Mouse (Mus musculus) liver, embryonic 16.5 days (tissue): Measurements from ENCODE around the gene Cyp4f15. TPM values are rescaled to one million over a fixed set of nuclear protein-coding genes. Genes with fewer than 3 reads are reported as not detected.
"Not testable (repeated sequence)": the region's sequence is repeated elsewhere in the genome, so short reads cannot be mapped to it uniquely, and the experiment has no call there.

Experiments used
- ATAC-seq: fragments of 200-750 bp; cut with Nextera tagmentation; 2 replicates; pipeline ENCODE4 v1.8.0; 2017; ENCODE audit warnings: low read depth, mild to moderate bottlenecking, moderate number of reproducible peaks, moderate library complexity
- H3K27ac ChIP-seq: fragments of 300-500 bp; sonication (generic); 2 replicates; pipeline ENCODE4 v1.5.1; 2014; ENCODE audit warnings: mild to moderate bottlenecking, low read length
- H3K27me3 ChIP-seq: fragments of 300-500 bp; sonication (generic); 2 replicates; pipeline ENCODE4 v1.6.1; 2014; ENCODE audit warnings: low read depth, low read length, mixed read lengths; ENCODE audit not compliant: control insufficient read depth, insufficient read depth
- H3K36me3 ChIP-seq: fragments of 300-500 bp; sonication (generic); 2 replicates; pipeline ENCODE4 v1.6.1; 2014; ENCODE audit warnings: mild to moderate bottlenecking; ENCODE audit not compliant: control insufficient read depth, insufficient read depth
- H3K4me1 ChIP-seq: fragments of 300-500 bp; sonication (generic); 2 replicates; pipeline ENCODE4 v1.6.1; 2014; ENCODE audit warnings: low read depth, low read length, mixed read lengths; ENCODE audit not compliant: control insufficient read depth
- H3K4me2 ChIP-seq: fragments of 300-500 bp; sonication (generic); 2 replicates; pipeline ENCODE4 v1.6.1; 2014; ENCODE audit warnings: low read depth, low read length, mixed read lengths
- H3K4me3 ChIP-seq: fragments of 300-500 bp; sonication (generic); 2 replicates; pipeline ENCODE4 v1.5.1; 2014; ENCODE audit warnings: low read depth, mild to moderate bottlenecking, low read length
- H3K9ac ChIP-seq: fragments of 300-500 bp; sonication (generic); 2 replicates; pipeline ENCODE4 v1.6.1; 2014; ENCODE audit warnings: low read depth, low read length
- H3K9me3 ChIP-seq: fragments of 300-500 bp; sonication (generic); replicated peaks from 2 replicates; pipeline ENCODE4 v1.6.1; 2016; ENCODE audit warnings: low read length; ENCODE audit not compliant: control insufficient read depth
- WGBS: fragments of 180-500 bp; shearing (Covaris S2); extraction: QIAGEN DNeasy Blood & Tissue Kit; methylation state at CpG from one replicate; pipeline ENCODE4 v1.1.7; 2014; ENCODE audit not compliant: insufficient replicate concordance; 5-methylcytosine and 5-hydroxymethylcytosine counted together
- polyA plus RNA-seq: library from polyadenylated mRNA; unstranded; fragments of >200 nt; fragmentation: Nextera tagmentation; extraction: Ambion mirVana; gene quantifications from 2 replicates; pipeline ENCODE4 v1.2.1, GENCODE M21; 2015

Cyp4f15 gene
- polyA plus RNA-seq, 1 experiment from 2014 or later: 9.0 TPM

DNA sequence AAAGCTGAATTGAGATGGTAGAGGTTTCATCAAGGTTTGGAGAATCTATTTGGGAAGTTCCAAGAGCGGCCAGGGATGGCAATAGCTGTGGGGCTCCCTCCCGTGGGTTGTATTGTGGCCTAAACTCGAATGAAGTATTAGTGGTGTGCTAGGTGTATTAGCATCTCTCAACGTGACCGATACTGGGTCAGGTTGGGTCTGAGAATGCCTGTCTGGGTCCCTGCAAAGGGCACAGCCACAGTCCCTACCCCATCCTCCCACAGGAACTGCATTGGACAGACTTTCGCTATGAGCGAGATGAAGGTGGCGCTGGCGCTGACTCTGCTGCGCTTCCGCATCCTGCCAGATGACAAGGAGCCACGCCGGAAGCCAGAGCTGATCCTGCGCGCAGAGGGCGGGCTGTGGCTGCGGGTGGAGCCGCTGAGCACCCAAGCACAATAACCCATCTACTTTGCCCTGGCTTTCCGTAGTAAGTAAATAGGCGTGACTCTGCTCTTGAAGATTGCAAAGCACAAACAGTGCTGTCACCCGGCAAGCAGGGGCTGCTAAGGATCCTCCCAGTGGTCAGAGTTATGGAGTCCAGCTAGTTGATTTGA is 9.3 kb upstream of the Cyp4f15 start:
- no peak overlapping the region for H3K9ac ChIP-seq
- no peak overlapping the region for H3K4me3 ChIP-seq
- no peak overlapping the region for H3K4me2 ChIP-seq
- H3K27me3 ChIP-seq: no peaks in the 10 kb centered on the region
- H3K9me3 ChIP-seq: no peaks in the 10 kb centered on the region
- H3K4me1 ChIP-seq: no peaks in the 10 kb centered on the region
- ATAC-seq: no peak
- no peak overlapping the region for H3K27ac ChIP-seq
- no peaks in the 10 kb centered on the region for H3K36me3 ChIP-seq
- 36% methylated on average over 21 of the region's 21 CpGs for WGBS

DNA sequence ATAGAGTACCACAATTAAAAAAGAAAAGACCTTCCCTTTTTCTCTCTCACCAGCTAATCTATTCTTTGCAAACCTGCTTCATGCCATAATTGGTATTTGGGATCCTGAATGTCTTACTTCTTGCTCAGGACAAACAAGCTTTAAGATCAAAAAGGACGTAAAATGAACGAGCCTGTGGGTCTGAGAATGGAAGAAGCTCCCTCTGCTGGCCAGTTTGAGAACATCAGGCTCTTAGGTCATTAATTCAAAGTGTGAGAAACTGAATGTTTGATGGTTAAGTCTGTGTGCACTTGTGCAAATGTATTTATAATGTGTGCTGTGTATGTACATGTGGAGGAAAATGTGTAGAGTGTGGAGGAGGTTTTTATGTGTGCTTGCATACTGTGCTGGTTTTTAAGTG is 5.0 kb upstream of the Cyp4f15 start:
- Histone ChIP-seq H3K4me2 (no peak overlapping the region), H3K4me1 (no peaks in the 10 kb centered on the region; the same call in 1 of the 2 replicates), H3K36me3 (no peaks in the 10 kb centered on the region), H3K9ac (no peak overlapping the region), H3K9me3 (no peaks in the 10 kb centered on the region), H3K27ac (no peak overlapping the region), H3K27me3 (no peaks in the 10 kb centered on the region), H3K4me3 (no peak overlapping the region)
- 21% methylated on average over 2 of the region's 2 CpGs for WGBS
- ATAC-seq: no peak

DNA sequence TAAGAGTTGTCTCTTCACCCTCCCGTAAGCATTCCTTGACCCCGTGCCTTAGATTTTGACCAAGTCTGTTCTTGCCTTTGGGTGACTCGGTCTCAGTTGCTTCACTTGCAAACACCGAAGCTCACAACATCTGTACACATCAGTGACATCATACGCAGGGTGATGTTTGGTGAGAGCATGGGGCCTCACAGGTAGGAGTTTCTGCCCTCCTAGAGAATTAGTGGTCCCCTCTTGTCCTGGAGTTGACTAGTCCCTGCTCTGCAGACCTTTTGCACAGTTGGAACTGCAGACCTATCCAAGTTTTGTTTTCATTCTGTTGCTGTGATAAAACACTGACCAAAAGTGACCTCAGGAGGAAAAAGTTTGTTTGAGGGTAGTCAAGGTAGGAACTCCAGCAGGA is 1.3 kb downstream of the Cyp4f15 start:
- H3K4me2 ChIP-seq: peak overlapping the region; percentile 49
- no peak for ATAC-seq
- H3K27ac ChIP-seq: no peak overlapping the region
- H3K27me3 ChIP-seq: no peaks in the 10 kb centered on the region
- no peaks in the 10 kb centered on the region for H3K36me3 ChIP-seq
- H3K4me3 ChIP-seq: peak overlapping the region; percentile 27
- no peaks in the 10 kb centered on the region for H3K9me3 ChIP-seq
- no peak overlapping the region for H3K9ac ChIP-seq
- no peaks in the 10 kb centered on the region; the same call in none of the 2 replicates for H3K4me1 ChIP-seq
- 57% methylated on average over 5 of the region's 5 CpGs for WGBS

DNA sequence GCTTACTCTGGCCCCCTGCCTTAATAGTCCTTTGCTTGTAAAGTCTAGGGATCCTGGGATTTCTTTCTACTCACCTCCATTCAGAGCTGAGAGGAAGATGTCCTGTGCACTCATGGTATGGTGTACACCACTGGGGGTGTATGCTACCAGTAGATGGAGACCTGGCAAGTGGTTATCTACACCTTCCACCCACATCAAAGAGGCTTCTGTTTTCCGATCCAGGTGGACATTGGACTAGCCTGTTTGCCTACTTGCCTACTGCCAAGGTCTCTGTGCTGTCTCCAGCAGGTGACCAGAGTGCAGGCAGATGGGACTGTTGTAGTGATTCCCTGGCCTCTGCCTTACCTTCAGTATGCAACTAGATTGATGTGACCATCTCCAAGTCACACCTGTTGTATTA is 5.5 kb downstream of the Cyp4f15 start:
- H3K9ac ChIP-seq: no peak overlapping the region
- no peak overlapping the region for H3K4me3 ChIP-seq
- no peak overlapping the region for H3K27ac ChIP-seq
- 53% methylated on average over 1 of the region's 1 CpGs for WGBS
- no peaks in the 10 kb centered on the region; the same call in 1 of the 2 replicates for H3K9me3 ChIP-seq
- H3K4me2 ChIP-seq: no peak overlapping the region
- no peaks in the 10 kb centered on the region; the same call in 1 of the 2 replicates for H3K36me3 ChIP-seq
- ATAC-seq: peak; percentile 83
- H3K4me1 ChIP-seq: no peaks in the 10 kb centered on the region; the same call in 1 of the 2 replicates
- no peaks in the 10 kb centered on the region for H3K27me3 ChIP-seq

DNA sequence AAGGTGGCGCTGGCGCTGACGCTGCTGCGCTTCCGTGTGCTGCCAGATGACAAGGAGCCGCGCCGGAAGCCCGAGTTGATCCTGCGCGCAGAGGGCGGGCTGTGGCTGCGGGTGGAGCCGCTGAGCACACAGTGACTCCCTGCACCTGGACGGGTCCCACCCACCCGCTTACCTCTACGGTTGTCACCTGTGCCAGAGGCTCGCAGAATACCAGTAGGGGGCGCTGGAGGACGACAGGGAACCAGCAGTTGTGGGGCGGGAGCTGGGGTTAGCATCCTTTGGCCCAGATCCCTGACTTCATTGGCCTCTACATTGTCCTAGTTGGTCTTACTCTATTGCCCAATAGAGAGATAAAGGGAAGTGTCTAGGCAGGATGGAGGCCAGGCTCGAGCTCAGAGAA is 17.4 kb downstream of the Cyp4f15 start:
- H3K9ac ChIP-seq: no peak overlapping the region
- no peak for ATAC-seq
- no peaks in the 10 kb centered on the region for H3K27me3 ChIP-seq
- H3K36me3 ChIP-seq: no peaks in the 10 kb centered on the region; the same call in 1 of the 2 replicates
- H3K4me3 ChIP-seq: no peak overlapping the region
- H3K9me3 ChIP-seq: 0 out of 2 replicates have a peak, but pooled peaks cover 4% of the 10 kb centered on the region
- no peak overlapping the region for H3K27ac ChIP-seq
- H3K4me1 ChIP-seq: no peaks in the 10 kb centered on the region
- 39% methylated on average over 22 of the region's 22 CpGs for WGBS
- no peak overlapping the region for H3K4me2 ChIP-seq

DNA sequence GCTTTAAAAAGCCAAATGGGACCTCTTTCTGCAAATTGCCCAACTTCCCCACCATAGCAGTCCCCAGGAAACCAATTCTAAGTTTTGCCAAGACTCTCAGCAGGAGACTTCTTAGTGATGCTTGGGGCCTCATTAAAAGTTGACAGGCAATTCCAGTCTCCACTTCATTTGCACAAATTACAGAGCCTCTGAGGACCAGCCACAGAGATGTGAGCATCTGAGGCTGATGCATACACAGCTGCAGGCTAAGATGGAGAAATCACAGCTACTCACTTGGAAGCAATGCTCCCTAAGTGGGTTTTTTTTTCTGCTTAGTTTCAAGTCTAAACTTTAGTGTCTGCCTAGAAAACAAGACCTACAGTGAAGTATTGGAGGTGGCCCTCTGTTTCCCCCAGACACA is 25.1 kb downstream of the Cyp4f15 start:
- H3K4me2 ChIP-seq, H3K9me3 ChIP-seq, ATAC-seq, H3K9ac ChIP-seq, H3K36me3 ChIP-seq, H3K4me1 ChIP-seq, H3K27ac ChIP-seq, H3K4me3 ChIP-seq, H3K27me3 ChIP-seq: not testable (repeated sequence)

DNA sequence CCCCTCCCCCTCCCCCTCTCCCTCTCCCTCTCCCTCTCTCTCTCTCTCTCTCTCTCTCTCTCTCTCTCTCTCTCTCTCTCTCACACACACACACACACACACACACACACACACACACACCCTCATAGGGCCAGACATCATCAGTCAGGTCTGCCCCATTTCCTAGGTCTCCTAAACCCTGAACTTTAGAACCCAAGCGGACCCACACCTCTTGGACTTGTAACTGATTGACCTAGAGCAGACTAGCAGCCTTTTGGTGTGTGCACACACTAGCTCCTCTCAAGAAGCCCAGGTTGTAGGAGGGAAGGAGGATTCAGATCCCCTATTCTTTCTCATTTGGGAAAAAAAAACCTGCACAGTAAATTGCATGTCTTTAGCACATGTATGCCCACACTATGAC is 36.7 kb downstream of the Cyp4f15 start:
- WGBS: 36% methylated on average over 1 of the region's 1 CpGs
- H3K4me3 ChIP-seq, H3K27me3 ChIP-seq, H3K9me3 ChIP-seq, ATAC-seq, H3K9ac ChIP-seq, H3K4me2 ChIP-seq, H3K4me1 ChIP-seq, H3K27ac ChIP-seq, H3K36me3 ChIP-seq: not testable (repeated sequence)

DNA sequence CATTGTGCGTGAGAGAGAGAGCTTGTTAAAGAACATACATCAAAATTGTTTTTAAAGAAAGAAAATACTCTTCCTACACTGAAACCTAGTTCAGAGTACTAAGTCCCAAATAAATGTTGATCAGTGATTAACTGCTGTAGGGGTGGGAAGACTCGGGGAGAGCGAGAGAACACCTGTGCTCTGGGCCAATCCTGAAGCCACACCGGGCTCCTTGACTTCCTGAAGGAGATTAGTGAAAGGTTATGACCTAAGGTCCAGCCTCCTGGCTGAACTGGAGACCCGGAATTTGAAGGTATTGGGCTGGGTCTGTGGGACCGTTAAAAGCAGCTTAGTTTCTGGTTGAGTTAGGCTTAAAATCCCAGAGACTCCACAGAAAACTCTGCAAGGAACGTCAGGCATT is 37.3 kb downstream of the Cyp4f15 start:
- no peaks in the 10 kb centered on the region for H3K36me3 ChIP-seq
- H3K9me3 ChIP-seq: no peaks in the 10 kb centered on the region
- no peaks in the 10 kb centered on the region for H3K27me3 ChIP-seq
- no peak overlapping the region for H3K9ac ChIP-seq
- H3K4me1 ChIP-seq: no peaks in the 10 kb centered on the region
- no peak overlapping the region for H3K4me2 ChIP-seq
- WGBS: 64% methylated on average over 7 of the region's 7 CpGs
- no peak overlapping the region for H3K4me3 ChIP-seq
- ATAC-seq: no peak
- no peak overlapping the region for H3K27ac ChIP-seq

DNA sequence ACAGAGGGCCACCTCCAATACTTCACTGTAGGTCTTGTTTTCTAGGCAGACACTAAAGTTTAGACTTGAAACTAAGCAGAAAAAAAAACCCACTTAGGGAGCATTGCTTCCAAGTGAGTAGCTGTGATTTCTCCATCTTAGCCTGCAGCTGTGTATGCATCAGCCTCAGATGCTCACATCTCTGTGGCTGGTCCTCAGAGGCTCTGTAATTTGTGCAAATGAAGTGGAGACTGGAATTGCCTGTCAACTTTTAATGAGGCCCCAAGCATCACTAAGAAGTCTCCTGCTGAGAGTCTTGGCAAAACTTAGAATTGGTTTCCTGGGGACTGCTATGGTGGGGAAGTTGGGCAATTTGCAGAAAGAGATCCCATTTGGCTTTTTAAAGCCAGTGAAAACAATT is 40.9 kb downstream of the Cyp4f15 start:
- not testable (repeated sequence) for H3K9ac ChIP-seq, H3K27me3 ChIP-seq, H3K27ac ChIP-seq, H3K9me3 ChIP-seq, ATAC-seq, H3K36me3 ChIP-seq, H3K4me2 ChIP-seq, H3K4me1 ChIP-seq, H3K4me3 ChIP-seq
